Mouse (Mus musculus) liver, embryonic 11.5 days (tissue): ENCODE data around the gene Spi1. TPM values are rescaled to one million over a fixed set of nuclear protein-coding genes. Genes with fewer than 3 reads are reported as not detected.

Experiments used
- polyA plus RNA-seq: library from polyadenylated mRNA; unstranded; fragments of >200 nt; fragmentation: Nextera tagmentation; extraction: Ambion mirVana; gene quantifications from 2 replicates; pipeline ENCODE4 v1.2.1, GENCODE M21; 2014

Spi1 gene
- polyA plus RNA-seq, 1 experiment from 2014 or later = 22.7 TPM

Other genes starting within 250 kb of the Spi1 start
- 218 and 231 TPM in 2 replicates for gene Mtch2, start 235.2 kb upstream of the Spi1 start, polyA plus RNA-seq
- 6.6 and 6.9 TPM in 2 replicates for gene C1qtnf4, start 196.5 kb upstream of the Spi1 start, polyA plus RNA-seq
- gene Kbtbd4, start 177.7 kb upstream of the Spi1 start, polyA plus RNA-seq = 32.6 and 34.4 TPM in 2 replicates
- gene Ndufs3, start 177.6 kb upstream of the Spi1 start, polyA plus RNA-seq = 223 and 236 TPM in 2 replicates
- gene Celf1, start 142.0 kb upstream of the Spi1 start, polyA plus RNA-seq = 78.1 and 90.5 TPM in 2 replicates
- gene Rapsn, start 46.8 kb upstream of the Spi1 start, polyA plus RNA-seq = 1.4 and 2.0 TPM in 2 replicates
- gene Psmc3, start 28.4 kb upstream of the Spi1 start, polyA plus RNA-seq = 324 and 347 TPM in 2 replicates
- gene Slc39a13, start 12.0 kb upstream of the Spi1 start, polyA plus RNA-seq = 19.6 and 20.0 TPM in 2 replicates
- 1.2 and 5.0 TPM in 2 replicates for gene Mybpc3, start 35.8 kb downstream of the Spi1 start, polyA plus RNA-seq
- 13.7 and 14.0 TPM in 2 replicates for gene Madd, start 101.4 kb downstream of the Spi1 start, polyA plus RNA-seq
- 12.2 and 14.6 TPM in 2 replicates for gene Nr1h3, start 120.4 kb downstream of the Spi1 start, polyA plus RNA-seq
- gene Acp2, start 120.5 kb downstream of the Spi1 start, polyA plus RNA-seq = 16.2 and 17.8 TPM in 2 replicates
- 12.9 and 15.3 TPM in 2 replicates for gene Ddb2, start 154.6 kb downstream of the Spi1 start, polyA plus RNA-seq
- gene Pacsin3, start 173.6 kb downstream of the Spi1 start, polyA plus RNA-seq = 15.6 and 16.1 TPM in 2 replicates
- 95.7 and 105 TPM in 2 replicates for gene Arfgap2, start 182.6 kb downstream of the Spi1 start, polyA plus RNA-seq